Mouse (Mus musculus) liver, embryonic 13.5 days (tissue): ENCODE data around the gene Acvrl1. TPM values are rescaled to one million over a fixed set of nuclear protein-coding genes. Genes with fewer than 3 reads are reported as not detected.

ENCODE experiments used
- ATAC-seq: fragments of 200-750 bp; cut with Nextera tagmentation; 2 replicates; pipeline ENCODE4 v1.8.0; 2017; ENCODE audit warnings: low read depth, mild to moderate bottlenecking, moderate number of reproducible peaks, moderate library complexity
- DNase-seq: peaks from one replicate; pipeline ENCODE4 v3.0.0; 2022
- H3K27ac ChIP-seq: fragments of 300-500 bp; sonication (generic); 2 replicates; pipeline ENCODE4 v1.5.1; 2015; ENCODE audit warnings: moderate library complexity, mild to moderate bottlenecking, inconsistent platforms
- H3K27me3 ChIP-seq: fragments of 300-500 bp; sonication (generic); 2 replicates; pipeline ENCODE4 v1.6.1; 2015; ENCODE audit warnings: mild to moderate bottlenecking, inconsistent platforms
- H3K36me3 ChIP-seq: fragments of 300-500 bp; sonication (generic); 2 replicates; pipeline ENCODE4 v1.6.1; 2015; ENCODE audit warnings: mild to moderate bottlenecking, inconsistent platforms
- H3K4me1 ChIP-seq: fragments of 300-500 bp; sonication (generic); replicated peaks from 2 replicates; pipeline ENCODE4 v1.6.1; 2015; ENCODE audit warnings: inconsistent platforms
- H3K4me2 ChIP-seq: fragments of 300-500 bp; sonication (generic); 2 replicates; pipeline ENCODE4 v1.6.1; 2015; ENCODE audit warnings: inconsistent platforms, mild to moderate bottlenecking, moderate library complexity
- H3K4me3 ChIP-seq: fragments of 300-500 bp; sonication (generic); replicated peaks from 2 replicates; pipeline ENCODE4 v1.5.1; 2015; ENCODE audit warnings: mild to moderate bottlenecking, inconsistent platforms
- H3K9ac ChIP-seq: fragments of 300-500 bp; sonication (generic); 2 replicates; pipeline ENCODE4 v1.6.1; 2015; ENCODE audit warnings: mild to moderate bottlenecking, inconsistent platforms
- H3K9me3 ChIP-seq: fragments of 300-500 bp; sonication (generic); replicated peaks from 2 replicates; pipeline ENCODE4 v1.6.1; 2016; ENCODE audit warnings: inconsistent platforms
- WGBS: fragments of 180-500 bp; shearing (Covaris S2); methylation state at CpG from one replicate; pipeline ENCODE4 v1.1.7; 2015; ENCODE audit not compliant: insufficient replicate concordance; 5-methylcytosine and 5-hydroxymethylcytosine counted together
- polyA plus RNA-seq: library from polyadenylated mRNA; unstranded; fragments of >200 nt; fragmentation: Nextera tagmentation; extraction: Ambion mirVana; gene quantifications from 2 replicates; pipeline ENCODE4 v1.2.1, GENCODE M21; 2015

Gene Acvrl1
- polyA plus RNA-seq, 1 experiment from 2014 or later, result 1.3 TPM

- Histone ChIP-seq H3K4me3 (no peak overlapping the region), H3K36me3 (peaks cover 4% of the 10 kb centered on the region; the same call in 1 of the 2 replicates), H3K9me3 (peaks cover 4% of the 10 kb centered on the region; the same call in 1 of the 2 replicates), H3K4me1 (peaks cover 44% of the 10 kb centered on the region), H3K27me3 (peaks cover 7% of the 10 kb centered on the region; the same call in 1 of the 2 replicates), H3K4me2 (no peak overlapping the region), H3K27ac (no peak overlapping the region), H3K9ac (no peak overlapping the region)
- WGBS, result 59% methylated on average over 4 of the region's 4 CpGs
- ATAC-seq (no peak), DNase-seq (no peak)
These were observed 53.2 kb downstream of the Acvrl1 start for GRCm38 (mm10) chr15:101181500-101181899.

DNA sequence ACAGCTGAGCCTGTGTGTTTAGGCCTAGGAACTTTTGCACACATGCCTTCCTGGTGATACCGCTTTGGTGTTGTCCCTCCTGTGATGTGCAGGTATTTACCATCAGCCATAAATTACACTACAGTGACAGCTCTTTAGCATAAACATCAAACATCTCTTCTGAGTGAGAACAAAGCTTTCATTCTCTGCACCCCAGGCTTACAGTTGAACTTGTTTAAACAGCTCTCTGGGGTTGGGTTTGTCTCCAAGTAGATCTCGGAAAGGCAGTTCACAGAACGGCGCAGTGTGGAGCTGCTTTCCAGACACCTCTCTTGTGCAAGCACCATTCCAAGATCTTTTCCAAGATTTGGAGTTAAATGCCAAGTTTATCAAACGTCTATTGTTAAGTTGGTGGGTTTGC is 54.4 kb downstream of the Acvrl1 start:
- Histone ChIP-seq H3K9me3 (peaks cover 4% of the 10 kb centered on the region; the same call in 1 of the 2 replicates), H3K4me3 (no peak overlapping the region), H3K36me3 (peaks cover 4% of the 10 kb centered on the region; the same call in 1 of the 2 replicates), H3K9ac (no peak overlapping the region), H3K4me2 (no peak overlapping the region), H3K4me1 (peaks cover 33% of the 10 kb centered on the region), H3K27me3 (peaks cover 7% of the 10 kb centered on the region; the same call in 1 of the 2 replicates), H3K27ac (no peak overlapping the region)
- no peak for ATAC-seq
- no peak for DNase-seq
- 66% methylated on average over 5 of the region's 5 CpGs for WGBS

- WGBS, result 85% methylated on average over 8 of the region's 8 CpGs
- H3K9ac ChIP-seq, result no peak overlapping the region
- H3K9me3 ChIP-seq, result peaks cover 4% of the 10 kb centered on the region; the same call in 1 of the 2 replicates
These were observed 56.0 kb downstream of the Acvrl1 start for GRCm38 (mm10) chr15:101184300-101184699.

GRCm38 (mm10) chr15:101185549-101185948 is 57.2 kb downstream of the Acvrl1 start:
- H3K27ac ChIP-seq, result no peak overlapping the region
- no peak overlapping the region for H3K4me2 ChIP-seq
- peaks cover 4% of the 10 kb centered on the region; the same call in 1 of the 2 replicates for H3K9me3 ChIP-seq
- 82% methylated on average over 3 of the region's 3 CpGs for WGBS
- H3K4me3 ChIP-seq, result no peak overlapping the region
- peaks cover 26% of the 10 kb centered on the region for H3K4me1 ChIP-seq
- H3K36me3 ChIP-seq, result peaks cover 4% of the 10 kb centered on the region; the same call in 1 of the 2 replicates
- no peak for DNase-seq
- H3K27me3 ChIP-seq, result no peaks in the 10 kb centered on the region
- ATAC-seq, result no peak
- no peak overlapping the region for H3K9ac ChIP-seq

More at GRCm38 (mm10) chr15:101184300-101184699, 56.0 kb downstream of the Acvrl1 start:
- Histone ChIP-seq H3K4me1 (peaks cover 24% of the 10 kb centered on the region), H3K27me3 (peaks cover 4% of the 10 kb centered on the region; the same call in 1 of the 2 replicates), H3K36me3 (peaks cover 4% of the 10 kb centered on the region; the same call in 1 of the 2 replicates), H3K4me3 (no peak overlapping the region), H3K4me2 (no peak overlapping the region), H3K27ac (no peak overlapping the region)
- ATAC-seq (no peak), DNase-seq (no peak)

GRCm38 (mm10) chr15:101187907-101188306 is 59.6 kb downstream of the Acvrl1 start:
- DNase-seq, result no peak
- Histone ChIP-seq H3K4me1 (peaks cover 40% of the 10 kb centered on the region), H3K4me3 (no peak overlapping the region), H3K9ac (no peak overlapping the region), H3K27me3 (no peaks in the 10 kb centered on the region), H3K9me3 (peaks cover 4% of the 10 kb centered on the region; the same call in 1 of the 2 replicates), H3K36me3 (peaks cover 4% of the 10 kb centered on the region; the same call in 1 of the 2 replicates), H3K27ac (no peak overlapping the region), H3K4me2 (no peak overlapping the region)
- WGBS, result 25% methylated on average over 5 of the region's 5 CpGs
- no peak for ATAC-seq

DNA sequence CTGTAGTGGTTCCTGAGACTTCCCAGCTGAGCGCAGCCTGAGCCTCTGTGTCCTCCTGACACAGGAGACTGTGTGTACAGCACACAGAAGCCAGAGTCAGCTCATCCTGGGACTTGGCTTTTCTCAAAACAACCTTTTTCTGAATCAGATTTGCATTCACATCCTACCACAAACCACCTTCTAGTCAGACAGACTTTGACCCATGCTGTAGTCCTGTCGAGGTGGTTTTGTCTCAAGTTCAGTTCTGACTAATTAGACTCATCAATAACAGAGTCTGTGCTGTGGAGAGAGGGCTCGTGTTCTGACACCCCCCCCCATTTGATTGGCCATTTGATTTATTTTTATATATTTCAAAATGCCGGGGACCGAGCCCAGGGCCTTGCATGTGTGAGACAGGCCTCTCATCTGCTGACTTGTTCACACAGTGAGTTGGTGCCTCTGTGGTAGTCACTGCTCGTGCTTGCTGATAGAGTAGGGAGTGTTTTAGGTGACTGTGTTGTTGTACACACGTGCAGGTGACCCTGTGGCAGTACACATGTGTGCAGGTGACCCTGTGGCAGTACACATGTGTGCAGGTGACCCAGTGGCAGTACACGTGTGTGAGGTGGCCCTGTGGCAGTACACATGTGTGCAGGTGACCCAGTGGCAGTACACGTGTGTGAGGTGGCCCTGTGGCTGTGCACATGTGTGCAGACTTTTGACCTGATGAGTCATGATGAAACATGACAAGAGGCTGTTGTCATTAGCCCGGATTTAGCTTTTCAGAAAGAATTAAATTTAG is 61.8 kb downstream of the Acvrl1 start:
- Histone ChIP-seq H3K27ac (no peak overlapping the region; the same call in 1 of the 2 replicates), H3K4me1 (peaks cover 62% of the 10 kb centered on the region), H3K27me3 (no peaks in the 10 kb centered on the region), H3K9me3 (peaks cover 4% of the 10 kb centered on the region; the same call in 1 of the 2 replicates), H3K9ac (no peak overlapping the region), H3K36me3 (peaks cover 10% of the 10 kb centered on the region; the same call in 1 of the 2 replicates), H3K4me2 (no peak overlapping the region), H3K4me3 (no peak overlapping the region)
- ATAC-seq (no peak), DNase-seq (no peak)
- 49% methylated on average over 10 of the region's 10 CpGs for WGBS

DNA sequence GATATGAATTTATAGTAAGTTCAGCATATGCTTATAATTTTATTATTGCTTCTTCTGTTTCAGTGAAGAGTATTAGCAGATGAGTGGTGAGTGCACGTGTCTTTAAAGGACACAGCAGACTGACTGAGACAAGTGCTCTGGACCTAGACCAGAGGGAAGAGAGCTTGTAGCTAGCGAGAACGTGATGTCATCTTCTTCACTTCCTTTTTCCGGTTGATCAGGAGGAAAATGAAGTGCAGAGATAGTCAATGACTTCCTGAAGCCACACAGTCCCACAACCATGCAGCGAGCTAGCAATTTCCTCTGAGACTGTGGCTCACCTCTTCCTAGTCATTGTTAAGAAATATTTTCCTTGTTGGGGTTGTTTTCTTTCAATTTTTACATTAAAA is 62.4 kb downstream of the Acvrl1 start:
- DNase-seq (no peak), ATAC-seq (no peak)
- WGBS, result 26% methylated on average over 5 of the region's 5 CpGs
- no peaks in the 10 kb centered on the region for H3K27me3 ChIP-seq
- H3K9ac ChIP-seq, result no peak overlapping the region
- peaks cover 68% of the 10 kb centered on the region for H3K4me1 ChIP-seq
- no peak overlapping the region for H3K27ac ChIP-seq
- H3K36me3 ChIP-seq, result peaks cover 12% of the 10 kb centered on the region; the same call in 1 of the 2 replicates
- no peaks in the 10 kb centered on the region for H3K9me3 ChIP-seq
- no peak overlapping the region for H3K4me3 ChIP-seq
- H3K4me2 ChIP-seq, result no peak overlapping the region

- Histone ChIP-seq H3K4me1 (peaks cover 74% of the 10 kb centered on the region), H3K4me2 (no peak overlapping the region), H3K9ac (no peak overlapping the region), H3K4me3 (no peak overlapping the region), H3K36me3 (peaks cover 19% of the 10 kb centered on the region), H3K27me3 (no peaks in the 10 kb centered on the region), H3K27ac (peak overlapping the region; percentile 23; the same call in 1 of the 2 replicates), H3K9me3 (no peaks in the 10 kb centered on the region)
- ATAC-seq, result peak; percentile 10; the same call in 1 of the 2 replicates
- no peak for DNase-seq
- 36% methylated on average over 13 of the region's 13 CpGs for WGBS
These were observed 63.3 kb downstream of the Acvrl1 start for GRCm38 (mm10) chr15:101191459-101192259.

DNA sequence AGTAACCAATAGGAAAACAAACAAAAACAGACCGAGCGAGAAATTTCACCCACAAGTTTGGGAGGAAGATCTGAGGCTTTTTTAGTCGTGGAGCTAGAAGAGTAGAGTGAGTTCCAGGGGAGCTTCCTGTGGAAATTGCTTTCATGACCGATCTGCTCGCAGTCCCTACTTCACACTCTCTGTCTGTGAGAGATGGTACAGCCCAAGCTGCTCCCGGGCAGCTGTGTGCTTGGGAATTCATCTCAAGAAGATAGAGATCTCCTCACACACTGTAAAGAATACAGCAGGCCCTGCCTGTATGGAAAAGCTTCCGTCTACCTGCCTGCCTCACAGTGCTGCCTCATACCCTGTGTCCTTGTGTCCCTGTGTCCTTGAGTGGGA is 63.9 kb downstream of the Acvrl1 start:
- peaks cover 19% of the 10 kb centered on the region for H3K36me3 ChIP-seq
- WGBS, result 47% methylated on average over 7 of the region's 7 CpGs
- no peak overlapping the region for H3K4me3 ChIP-seq
- no peaks in the 10 kb centered on the region for H3K9me3 ChIP-seq
- H3K4me2 ChIP-seq, result no peak overlapping the region
- no peaks in the 10 kb centered on the region for H3K27me3 ChIP-seq
- no peak for DNase-seq
- no peak for ATAC-seq
- no peak overlapping the region for H3K27ac ChIP-seq
- no peak overlapping the region for H3K9ac ChIP-seq
- H3K4me1 ChIP-seq, result peaks cover 74% of the 10 kb centered on the region

GRCm38 (mm10) chr15:101192651-101193050 is 64.3 kb downstream of the Acvrl1 start:
- H3K4me1 ChIP-seq, result peaks cover 74% of the 10 kb centered on the region
- no peak overlapping the region for H3K4me2 ChIP-seq
- no peak for DNase-seq
- H3K27me3 ChIP-seq, result no peaks in the 10 kb centered on the region
- WGBS, result 69% methylated on average over 7 of the region's 7 CpGs
- peaks cover 19% of the 10 kb centered on the region for H3K36me3 ChIP-seq
- ATAC-seq, result no peak
- H3K27ac ChIP-seq, result no peak overlapping the region
- no peaks in the 10 kb centered on the region for H3K9me3 ChIP-seq
- H3K9ac ChIP-seq, result no peak overlapping the region
- H3K4me3 ChIP-seq, result no peak overlapping the region

- no peaks in the 10 kb centered on the region for H3K27me3 ChIP-seq
- H3K36me3 ChIP-seq, result peaks cover 19% of the 10 kb centered on the region
- no peak overlapping the region for H3K9ac ChIP-seq
- DNase-seq (no peak), ATAC-seq (no peak)
- 72% methylated on average over 6 of the region's 6 CpGs for WGBS
- H3K27ac ChIP-seq, result no peak overlapping the region
- no peak overlapping the region for H3K4me2 ChIP-seq
- peaks cover 67% of the 10 kb centered on the region for H3K4me1 ChIP-seq
- no peaks in the 10 kb centered on the region for H3K9me3 ChIP-seq
- H3K4me3 ChIP-seq, result no peak overlapping the region
These were observed 65.6 kb downstream of the Acvrl1 start for GRCm38 (mm10) chr15:101193971-101194370.
